Mouse (Mus musculus) monocyte, adult 59 days (primary cell): ENCODE results near the gene Trpc5os. TPM values are rescaled to one million over a fixed set of nuclear protein-coding genes. Genes with fewer than 3 reads are reported as not detected.

Source experiments
- total RNA-seq, 2 experiments: library from RNA; stranded (reverse); gene quantifications; one replicate each; pipeline ENCODE4 v1.2.4; 2023

Trpc5os gene
- not detected for total RNA-seq

DNA sequence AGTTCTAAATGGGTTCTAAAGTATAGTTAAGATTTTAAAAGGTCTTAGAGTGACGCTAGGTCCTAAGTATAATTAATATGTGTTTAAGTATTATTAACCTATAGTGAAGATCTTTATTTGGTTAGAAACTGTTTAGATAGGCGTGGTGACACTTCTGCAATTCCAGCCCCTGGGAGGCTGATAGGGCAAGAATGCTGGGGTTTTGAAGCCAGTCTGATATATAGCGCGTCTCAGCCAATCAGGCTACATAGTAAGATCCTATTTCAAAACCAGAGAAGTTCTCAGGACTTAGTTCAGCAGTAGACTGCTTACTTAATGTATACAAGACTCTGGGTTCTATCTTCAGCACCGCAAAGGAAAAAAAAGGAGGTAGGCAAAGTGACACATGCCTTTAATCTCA lies at the start of gene Trpc5os:
Gene Trpc5os (plus strand): TSS at position 301 of the 400 bp plus-strand sequence.

Other genes starting within 250 kb of the Trpc5os start
- gene Alg13, start 138.8 kb upstream of the Trpc5os start, total RNA-seq = 10 to 100 TPM; 16.2 to 20.3 TPM
- not detected for gene Trpc5, start 231.6 kb downstream of the Trpc5os start, total RNA-seq
- not detected for gene Rtl4, start 232.3 kb downstream of the Trpc5os start, total RNA-seq